ENCODE assay signal across 10 mouse cellular contexts in genomic region chr9:119978811-119979441, GRCm38 (mm10). TPM values are rescaled to one million over a fixed set of nuclear protein-coding genes. Genes with fewer than 3 reads are reported as not detected.
DNase-seq lines count a peak whose midpoint lies in the region; ATAC-seq lines count a peak whose summit lies in the region.
"Had no signal": no experiment of that assay in that cellular context is flagged by ENCODE, and none has a peak within 500 bp of the region (broad histone marks: within the 10 kb centered on the region; RNA-seq: fewer than 3 reads in every experiment).

No protein-coding gene starts in this region.

- 84% methylated on average over 6 of the region's 6 CpGs for WGBS in forebrain, embryonic 10.5 days
- 89% methylated on average over 6 of the region's 6 CpGs for WGBS in forebrain, embryonic 12.5 days
- 66% methylated on average over 6 of the region's 6 CpGs for WGBS in liver, embryonic 12.5 days (ENCODE audit: insufficient replicate concordance)
- WGBS in liver, embryonic 11.5 days, result 80% methylated on average over 6 of the region's 6 CpGs
- 84% methylated on average over 6 of the region's 6 CpGs for WGBS in embryonic facial prominence, embryonic 10.5 days

- peaks cover 20% of the 10 kb centered on the region for H3K36me3 ChIP-seq in forebrain, embryonic 10.5 days (replicated peaks)
- no peaks in the 10 kb centered on the region for H3K36me3 ChIP-seq in forebrain, embryonic 12.5 days (replicated peaks)
- peaks cover 10% of the 10 kb centered on the region for H3K36me3 ChIP-seq in liver, embryonic 12.5 days
- no peaks in the 10 kb centered on the region for H3K36me3 ChIP-seq in liver, embryonic 11.5 days (ENCODE audit: control insufficient read depth, insufficient read depth, low read length)
- peaks cover 21% of the 10 kb centered on the region for H3K36me3 ChIP-seq in embryonic facial prominence, embryonic 10.5 days (replicated peaks)

- H3K27me3 ChIP-seq in forebrain, embryonic 10.5 days (ENCODE audit: poor library complexity, severe bottlenecking), result peaks cover 3% of the 10 kb centered on the region; the same call in 1 of the 2 replicates
- H3K27me3 ChIP-seq in forebrain, embryonic 12.5 days, result peaks cover 18% of the 10 kb centered on the region
- peaks cover 18% of the 10 kb centered on the region for H3K27me3 ChIP-seq in liver, embryonic 12.5 days (replicated peaks)
- no peaks in the 10 kb centered on the region for H3K27me3 ChIP-seq in liver, embryonic 11.5 days (replicated peaks; ENCODE audit: control insufficient read depth, insufficient read depth, low read length)
- no peaks in the 10 kb centered on the region for H3K27me3 ChIP-seq in embryonic facial prominence, embryonic 10.5 days (replicated peaks; ENCODE audit: low read depth, poor library complexity, severe bottlenecking)

- peaks cover 75% of the 10 kb centered on the region for H3K4me1 ChIP-seq in forebrain, embryonic 10.5 days
- H3K4me1 ChIP-seq in forebrain, embryonic 12.5 days, result peaks cover 57% of the 10 kb centered on the region
- H3K4me1 ChIP-seq in liver, embryonic 12.5 days, result peaks cover 77% of the 10 kb centered on the region
- peaks cover 64% of the 10 kb centered on the region for H3K4me1 ChIP-seq in liver, embryonic 11.5 days (replicated peaks; ENCODE audit: control insufficient read depth, insufficient read depth, low read length)
- peaks cover 76% of the 10 kb centered on the region for H3K4me1 ChIP-seq in embryonic facial prominence, embryonic 10.5 days

- no peak overlapping the region for H3K9ac ChIP-seq in forebrain, embryonic 12.5 days
- H3K9ac ChIP-seq in liver, embryonic 12.5 days, result 0 out of 2 replicates have a peak overlapping the region, but pooled peaks have one; percentile 6
- no peak overlapping the region for H3K9ac ChIP-seq in liver, embryonic 11.5 days (ENCODE audit: low read depth, low read length)
- H3K9ac ChIP-seq: forebrain, embryonic 13.5 days had no signal

- peak overlapping the region; percentile 32; the same call in 1 of the 2 replicates for H3K27ac ChIP-seq in forebrain, embryonic 10.5 days
- no peak overlapping the region for H3K27ac ChIP-seq in forebrain, embryonic 12.5 days
- H3K27ac ChIP-seq in liver, embryonic 12.5 days, result no peak overlapping the region
- H3K27ac ChIP-seq in liver, embryonic 11.5 days (ENCODE audit: low read depth, low read length), result no peak overlapping the region; the same call in 1 of the 2 replicates
- peak overlapping the region; percentile 63; the same call in 1 of the 2 replicates for H3K27ac ChIP-seq in embryonic facial prominence, embryonic 10.5 days (replicated peaks)
- H3K27ac ChIP-seq: forebrain, embryonic 13.5 days had no signal

- DNase-seq in forebrain, embryonic 10.5 days (ENCODE audit: extremely low spot score, low spot score), result no peak
- DNase-seq in liver, embryonic 11.5 days (ENCODE audit: low spot score), result no peak
- no peak for DNase-seq in embryonic facial prominence, embryonic 10.5 days (ENCODE audit: low spot score)
- DNase-seq in naive thymus-derived CD4-positive, alpha-beta T cell, adult 2 months (ENCODE audit: low read depth), result peak; percentile 40
- DNase-seq in ovary, postnatal 14 days (ENCODE audit: low spot score), result no peak
- DNase-seq in spleen, adult 12 weeks (ENCODE audit: low spot score), result no peak

- H3K4me2 ChIP-seq in forebrain, embryonic 12.5 days, result no peak overlapping the region
- H3K4me2 ChIP-seq in liver, embryonic 12.5 days, result peak overlapping the region; percentile 44; the same call in 1 of the 2 replicates
- H3K4me2 ChIP-seq in liver, embryonic 11.5 days, result no peak overlapping the region
- H3K4me2 ChIP-seq: forebrain, embryonic 13.5 days; midbrain, embryonic 11.5 days had no signal

- H3K9me3 ChIP-seq in forebrain, embryonic 10.5 days, result no peaks in the 10 kb centered on the region
- no peaks in the 10 kb centered on the region for H3K9me3 ChIP-seq in forebrain, embryonic 12.5 days
- H3K9me3 ChIP-seq in liver, embryonic 12.5 days (replicated peaks), result no peaks in the 10 kb centered on the region
- H3K9me3 ChIP-seq in liver, embryonic 11.5 days (ENCODE audit: control insufficient read depth, low read length), result no peaks in the 10 kb centered on the region
- no peaks in the 10 kb centered on the region for H3K9me3 ChIP-seq in embryonic facial prominence, embryonic 10.5 days
- H3K9me3 ChIP-seq: forebrain, embryonic 13.5 days had no signal

- no peak for ATAC-seq in forebrain, embryonic 12.5 days (ENCODE audit: low FRiP score)
- ATAC-seq in liver, embryonic 12.5 days, result no peak
- no peak for ATAC-seq in liver, embryonic 11.5 days (replicated peaks; ENCODE audit: low FRiP score)
- ATAC-seq: forebrain, embryonic 13.5 days had no signal

- H3K4me3 ChIP-seq in forebrain, embryonic 10.5 days, result no peak overlapping the region
- no peak overlapping the region for H3K4me3 ChIP-seq in forebrain, embryonic 12.5 days (replicated peaks)
- H3K4me3 ChIP-seq in liver, embryonic 12.5 days, result no peak overlapping the region
- no peak overlapping the region for H3K4me3 ChIP-seq in liver, embryonic 11.5 days (ENCODE audit: low read depth, low read length)
- no peak overlapping the region for H3K4me3 ChIP-seq in embryonic facial prominence, embryonic 10.5 days
- H3K4me3 ChIP-seq: forebrain, embryonic 13.5 days had no signal

RNA-seq across cellular contexts. Expression of gene Csrnp1, which starts 5.5 kb away (rescaled TPM):
- 3.3 and 4.2 TPM in 2 replicates for polyA plus RNA-seq in forebrain, embryonic 10.5 days (2016; fragmentation: Nextera tagmentation; extraction: Ambion mirVana)
- polyA plus RNA-seq in forebrain, embryonic 12.5 days (2016; fragmentation: Nextera tagmentation; extraction: Ambion mirVana), result 1.7 and 2.2 TPM in 2 replicates
- polyA plus RNA-seq in liver, embryonic 12.5 days (2016; fragmentation: Nextera tagmentation; extraction: Ambion mirVana), result 1.5 and 1.9 TPM in 2 replicates
- 1.1 and 2.2 TPM in 2 replicates for polyA plus RNA-seq in liver, embryonic 11.5 days (2014; fragmentation: Nextera tagmentation; extraction: Ambion mirVana)
- polyA plus RNA-seq in embryonic facial prominence, embryonic 10.5 days (2016; fragmentation: Nextera tagmentation; extraction: Ambion mirVana), result 3.1 and 4.8 TPM in 2 replicates

RNA-seq across cellular contexts. Expression of gene Ttc21a, which starts 41.5 kb away (rescaled TPM):
- 0.31 and 0.42 TPM in 2 replicates for polyA plus RNA-seq in forebrain, embryonic 10.5 days (2016; fragmentation: Nextera tagmentation; extraction: Ambion mirVana)
- 0.24 and 0.36 TPM in 2 replicates for polyA plus RNA-seq in forebrain, embryonic 12.5 days (2016; fragmentation: Nextera tagmentation; extraction: Ambion mirVana)
- 0.06 and 0.07 TPM in 2 replicates for polyA plus RNA-seq in liver, embryonic 12.5 days (2016; fragmentation: Nextera tagmentation; extraction: Ambion mirVana)
- 0.14 TPM in 1 of 2 replicates, not detected in the other for polyA plus RNA-seq in liver, embryonic 11.5 days (2014; fragmentation: Nextera tagmentation; extraction: Ambion mirVana)
- 0.43 and 0.47 TPM in 2 replicates for polyA plus RNA-seq in embryonic facial prominence, embryonic 10.5 days (2016; fragmentation: Nextera tagmentation; extraction: Ambion mirVana)

RNA-seq across cellular contexts. Expression of gene Gorasp1, which starts 41.6 kb away (rescaled TPM):
- polyA plus RNA-seq in forebrain, embryonic 10.5 days (2016; fragmentation: Nextera tagmentation; extraction: Ambion mirVana), result 29.9 and 30.4 TPM in 2 replicates
- 23.1 and 27.7 TPM in 2 replicates for polyA plus RNA-seq in forebrain, embryonic 12.5 days (2016; fragmentation: Nextera tagmentation; extraction: Ambion mirVana)
- polyA plus RNA-seq in liver, embryonic 12.5 days (2016; fragmentation: Nextera tagmentation; extraction: Ambion mirVana), result 14.9 and 15.9 TPM in 2 replicates
- 24.7 and 25.0 TPM in 2 replicates for polyA plus RNA-seq in liver, embryonic 11.5 days (2014; fragmentation: Nextera tagmentation; extraction: Ambion mirVana)
- 27.9 and 29.2 TPM in 2 replicates for polyA plus RNA-seq in embryonic facial prominence, embryonic 10.5 days (2016; fragmentation: Nextera tagmentation; extraction: Ambion mirVana)

RNA-seq across cellular contexts. Expression of gene Xirp1, which starts 44.5 kb away (rescaled TPM):
- polyA plus RNA-seq in forebrain, embryonic 10.5 days (2016; fragmentation: Nextera tagmentation; extraction: Ambion mirVana), result not detected in 2 replicates
- polyA plus RNA-seq in forebrain, embryonic 12.5 days (2016; fragmentation: Nextera tagmentation; extraction: Ambion mirVana), result 0.04 TPM in 1 of 2 replicates, not detected in the other
- polyA plus RNA-seq in liver, embryonic 12.5 days (2016; fragmentation: Nextera tagmentation; extraction: Ambion mirVana), result 0.02 and 0.07 TPM in 2 replicates
- polyA plus RNA-seq in liver, embryonic 11.5 days (2014; fragmentation: Nextera tagmentation; extraction: Ambion mirVana), result 0.25 and 1.1 TPM in 2 replicates
- 0.04 and 0.38 TPM in 2 replicates for polyA plus RNA-seq in embryonic facial prominence, embryonic 10.5 days (2016; fragmentation: Nextera tagmentation; extraction: Ambion mirVana)
- polyA plus RNA-seq: forebrain, embryonic 13.5 days; midbrain, embryonic 11.5 days had no signal

Comparison
In these comparisons a context has a peak if more than half of its experiments do, and no peak if none do; other contexts are left out.
1. H3K27ac ChIP-seq: peak in forebrain, embryonic 10.5 days (single experiment) and embryonic facial prominence, embryonic 10.5 days (single experiment); none in forebrain, embryonic 12.5 days (single experiment), liver, embryonic 12.5 days (single experiment) and liver, embryonic 11.5 days (single experiment).